Mouse (Mus musculus) monocyte, adult 5-6 weeks (primary cell): ENCODE results near the gene Plxnc1. TPM values are rescaled to one million over a fixed set of nuclear protein-coding genes. Genes with fewer than 3 reads are reported as not detected.
A peak's percentile ranks its signal among the peaks of the same experiment; 100 is the strongest.

Source experiments
- ATAC-seq: fragments of 153-309, 156-312 bp; replicated peaks from 2 replicates; pipeline ENCODE4 v1.8.0; 2017; ENCODE audit warnings: mild to moderate bottlenecking; ENCODE audit not compliant: low TSS enrichment, insufficient number of reproducible peaks, severe bottlenecking, poor library complexity, low FRiP score
- total RNA-seq: library from RNA; stranded (forward); fragments of 200-1000, 200-491, 200-594 nt; gene quantifications from 3 replicates; pipeline ENCODE4 v1.2.3, GENCODE M21; 2017

Plxnc1 gene
- 16.6 to 34.4 TPM (median 24.1 TPM) in 3 replicates for total RNA-seq

DNA sequence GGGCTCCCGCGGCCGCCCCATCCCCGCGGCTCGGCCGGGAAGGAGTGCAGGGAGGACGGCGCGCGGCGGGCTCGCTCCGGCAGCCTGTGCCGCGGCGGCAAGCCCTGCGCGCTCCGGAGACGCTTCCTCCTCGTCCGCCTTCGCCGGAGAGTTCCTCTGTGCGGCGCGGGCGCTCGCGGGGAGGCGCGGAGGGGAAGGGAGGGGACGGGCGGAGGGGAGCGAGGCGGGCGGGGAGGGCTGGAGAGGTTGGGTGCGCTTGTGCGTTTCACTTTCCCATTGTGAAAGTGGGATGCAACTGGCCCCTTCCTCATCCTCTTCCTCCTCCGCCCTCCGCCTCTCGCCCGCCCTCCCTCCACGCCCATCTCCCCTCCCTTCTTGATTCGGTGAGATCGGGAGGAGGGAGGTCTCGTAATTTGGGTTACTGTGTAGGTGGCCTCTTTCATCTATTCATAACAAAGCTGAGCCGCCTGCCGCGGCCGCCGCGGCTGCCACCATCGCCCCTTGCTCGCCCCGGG, at the start of gene Plxnc1:
Plxnc1 (minus strand) TSS at position 145 of the 515 bp plus-strand sequence.
- ATAC-seq: no peak

DNA sequence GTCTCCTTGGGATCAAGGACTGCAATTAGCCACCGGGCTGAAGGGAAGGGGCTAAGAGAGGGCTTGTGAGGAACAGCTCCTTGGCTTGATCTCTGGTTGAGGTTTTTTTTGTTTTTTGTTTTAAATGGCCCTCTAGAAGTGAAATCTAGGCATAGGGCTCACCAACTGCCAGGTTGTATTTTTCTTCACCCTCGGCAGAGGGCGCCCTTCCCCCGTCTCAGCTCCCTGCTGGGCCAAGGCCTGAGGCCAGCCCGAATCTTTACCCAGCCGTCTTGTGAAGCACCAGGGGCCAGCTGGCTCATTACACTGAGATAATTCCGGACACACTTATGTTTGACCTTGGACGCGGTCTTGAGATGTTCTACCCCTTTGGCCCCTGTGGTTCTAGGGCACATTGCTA, 47.5 kb upstream of the Plxnc1 start:
- ATAC-seq: peak; percentile 74

DNA sequence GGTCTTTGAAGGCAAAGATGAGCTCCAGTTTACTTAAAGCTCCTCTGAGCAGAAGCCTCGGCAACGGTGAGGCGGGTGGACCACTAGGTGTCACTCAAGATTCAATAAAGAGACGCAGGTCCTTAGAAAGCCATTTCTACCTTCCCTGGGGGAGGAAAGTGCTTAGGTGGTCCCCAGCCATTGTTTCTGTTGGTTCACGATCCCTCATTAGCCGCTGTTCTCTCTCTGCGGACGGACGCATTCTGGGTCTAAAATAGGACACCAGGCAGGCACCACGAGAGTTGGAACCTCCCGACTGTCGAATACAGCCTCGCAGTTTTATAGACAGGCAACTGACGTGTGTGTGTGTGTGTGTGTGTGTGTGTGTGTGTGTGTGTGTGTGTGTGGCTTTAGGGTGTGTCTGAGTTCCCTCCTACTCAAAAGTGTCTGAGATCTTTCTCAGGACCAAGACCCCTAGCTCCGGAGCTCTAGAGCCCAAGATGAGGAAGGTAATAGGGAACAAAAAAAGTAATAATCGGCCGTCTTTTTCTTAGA, 47.0 kb upstream of the Plxnc1 start:
- no peak for ATAC-seq

DNA sequence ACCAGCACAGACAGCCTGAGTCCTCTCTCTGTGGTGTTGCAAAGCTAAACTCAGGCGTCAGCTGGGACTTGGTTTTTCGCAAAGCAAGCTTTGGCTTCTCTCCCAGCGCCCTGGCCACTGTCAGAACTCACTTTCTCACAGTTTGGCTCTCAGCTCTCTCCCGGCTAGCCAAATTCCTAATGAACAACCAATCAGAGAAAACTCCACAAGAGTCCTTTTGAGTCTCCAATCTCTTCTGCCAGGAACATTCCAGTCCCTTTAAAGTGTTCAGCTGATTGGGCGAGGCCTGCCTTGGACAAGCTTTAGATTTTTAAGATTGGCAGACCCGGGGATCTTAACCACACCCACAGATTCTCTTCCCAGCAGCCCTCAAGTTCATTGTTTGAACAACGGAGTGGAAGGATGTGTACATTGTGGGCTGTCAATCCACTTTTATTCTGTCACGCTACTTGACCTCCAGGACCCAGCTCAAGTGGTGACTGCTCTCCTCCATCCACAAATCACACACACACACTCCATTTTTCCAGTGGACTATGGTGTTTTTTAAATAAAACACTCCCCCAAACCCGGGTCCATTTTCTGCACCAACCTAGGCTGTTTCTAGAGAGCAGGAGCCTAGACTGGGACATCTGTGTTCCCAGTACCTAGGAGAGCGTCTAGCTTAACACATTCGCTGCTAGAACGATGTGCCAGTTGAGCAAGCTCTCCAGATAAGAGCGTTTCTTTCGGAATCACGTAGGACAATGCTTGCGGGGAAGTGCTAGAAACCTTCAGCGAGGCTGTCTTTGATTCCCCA, 46.3 kb upstream of the Plxnc1 start:
- no peak for ATAC-seq

DNA sequence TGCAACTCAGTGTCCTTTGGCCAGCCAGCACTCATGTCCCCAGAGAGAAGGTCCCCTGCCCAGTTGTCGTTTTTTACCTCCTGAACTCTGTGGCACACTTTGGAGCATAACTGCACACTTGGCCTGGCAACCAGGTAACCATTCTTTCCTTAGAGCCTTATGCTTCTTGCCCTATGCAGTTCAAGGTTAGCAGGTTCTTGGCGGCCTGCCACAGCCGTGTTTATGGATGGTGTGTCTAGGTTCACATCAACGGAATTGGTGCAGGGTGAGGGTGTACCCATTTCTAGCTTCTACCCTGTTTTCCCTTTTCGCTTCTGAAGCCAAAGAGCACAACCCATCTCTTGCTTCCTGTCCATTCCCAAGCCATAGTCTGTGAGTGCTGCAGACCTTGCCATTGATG, 44.7 kb upstream of the Plxnc1 start:
- ATAC-seq: no peak

DNA sequence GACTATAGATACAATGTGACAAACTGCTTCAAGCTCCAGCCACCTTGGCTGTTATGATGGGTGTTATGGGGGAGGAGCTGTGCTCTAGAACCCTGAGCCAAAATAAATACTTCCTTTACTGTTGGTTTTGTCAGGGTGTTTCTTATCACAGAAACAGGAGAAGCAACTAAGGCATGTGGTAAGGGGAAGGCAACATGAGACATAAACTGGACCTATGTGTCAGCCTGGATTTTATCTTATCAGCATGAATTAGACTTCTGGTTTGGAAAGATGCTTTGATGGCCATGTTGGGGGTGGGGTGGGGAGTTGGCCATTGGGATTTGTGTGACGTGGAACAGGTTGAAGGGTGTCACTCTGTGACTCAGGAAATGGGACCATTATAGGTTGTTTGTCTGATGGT, 40.5 kb upstream of the Plxnc1 start:
- no peak for ATAC-seq

DNA sequence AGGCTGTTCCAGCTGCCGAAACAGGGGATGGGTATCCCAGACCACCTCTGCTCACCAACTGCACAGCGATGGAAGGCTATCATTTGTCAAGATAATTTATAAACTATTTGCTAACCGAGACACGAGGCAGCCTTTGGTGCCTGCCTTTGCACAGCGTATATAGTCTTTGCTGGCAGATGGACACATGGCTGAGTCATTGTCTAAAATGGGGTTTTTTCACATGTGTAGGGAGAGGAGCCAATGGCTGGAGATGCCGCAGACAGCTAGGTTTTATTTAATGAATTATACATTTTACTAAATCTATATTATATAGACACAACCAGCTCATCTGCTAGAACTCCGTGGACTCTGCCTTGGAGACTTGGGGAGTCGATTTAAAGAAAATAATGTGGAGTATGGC, 37.9 kb upstream of the Plxnc1 start:
- ATAC-seq: no peak

DNA sequence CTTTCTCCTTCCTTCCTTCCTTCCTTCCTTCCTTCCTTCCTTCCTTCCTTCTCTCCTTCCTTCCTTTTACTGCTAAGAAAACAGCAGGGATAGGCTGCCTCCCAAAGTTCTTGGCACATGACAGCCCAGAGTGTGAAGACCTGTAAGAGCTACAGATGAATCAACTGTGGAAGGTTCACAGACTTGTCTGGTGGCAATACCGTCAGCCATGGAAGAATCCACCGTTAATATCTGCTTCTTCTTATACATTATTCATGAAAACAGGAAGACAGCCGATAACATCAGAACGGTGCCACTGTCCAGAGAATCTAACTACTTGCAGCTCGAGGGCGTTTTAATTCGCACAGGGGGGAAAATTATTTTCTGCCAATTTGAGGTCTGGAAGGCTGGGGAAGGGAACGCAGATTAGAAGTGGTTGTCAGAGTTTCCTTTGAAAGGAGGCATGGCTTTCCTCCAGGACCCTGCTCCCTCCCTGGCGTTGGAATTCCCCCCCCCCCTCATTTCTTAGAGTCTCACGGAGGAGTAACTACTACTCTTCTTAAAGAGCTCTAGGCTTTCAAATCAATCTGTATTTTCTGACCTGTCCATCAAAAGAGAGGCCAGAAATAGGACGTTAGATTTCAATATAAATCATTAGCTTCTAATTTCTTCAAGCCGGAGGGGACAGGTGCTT, 37.0 kb upstream of the Plxnc1 start:
- no peak for ATAC-seq

DNA sequence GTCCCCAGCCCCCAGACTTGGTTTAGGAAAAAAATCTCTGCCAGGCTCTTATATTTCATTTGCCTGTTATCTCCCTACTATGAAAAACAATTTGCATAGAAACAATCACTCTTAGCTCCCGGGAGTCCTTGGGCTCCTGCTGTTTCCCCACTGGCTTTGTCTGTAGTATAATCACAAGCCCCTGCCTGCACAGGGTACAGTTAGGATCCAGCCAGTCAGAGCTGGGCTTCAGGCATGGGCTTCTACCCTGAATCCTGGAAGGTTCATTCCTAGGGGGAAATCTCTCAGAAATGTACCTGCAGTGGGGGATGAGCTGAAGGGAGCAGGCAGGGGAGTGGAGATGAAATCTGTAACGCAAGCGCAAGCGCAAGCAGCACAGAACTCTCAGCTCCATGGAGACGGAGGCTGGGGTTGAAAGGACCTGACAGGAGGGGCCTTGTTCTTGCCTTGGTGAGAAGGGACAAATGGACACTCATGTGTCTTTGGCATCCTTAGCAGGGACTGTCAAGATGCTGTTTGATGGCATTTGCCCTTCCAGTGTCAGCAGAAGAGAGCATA, 33.7 kb upstream of the Plxnc1 start:
- ATAC-seq: no peak

DNA sequence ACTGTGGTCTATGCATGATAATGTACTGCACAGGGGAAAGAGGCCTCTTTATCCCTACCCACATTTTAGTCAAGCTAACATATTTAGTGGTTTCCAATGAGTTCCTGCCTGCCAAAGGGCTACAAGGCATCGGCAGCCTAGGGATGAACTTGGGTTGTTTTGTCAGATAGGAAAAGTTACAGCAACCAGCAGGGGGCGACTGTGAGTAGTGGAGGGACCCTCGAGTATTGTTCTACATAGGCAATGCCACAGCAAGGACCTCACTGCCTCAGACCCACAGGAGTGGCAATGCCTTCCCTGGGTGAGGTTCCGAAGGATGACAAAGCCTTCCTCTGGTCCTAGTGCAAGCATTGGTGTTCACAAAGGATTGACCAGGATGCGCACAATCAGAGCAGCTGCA, 31.7 kb upstream of the Plxnc1 start:
- no peak; the same call in 1 of the 2 replicates for ATAC-seq

DNA sequence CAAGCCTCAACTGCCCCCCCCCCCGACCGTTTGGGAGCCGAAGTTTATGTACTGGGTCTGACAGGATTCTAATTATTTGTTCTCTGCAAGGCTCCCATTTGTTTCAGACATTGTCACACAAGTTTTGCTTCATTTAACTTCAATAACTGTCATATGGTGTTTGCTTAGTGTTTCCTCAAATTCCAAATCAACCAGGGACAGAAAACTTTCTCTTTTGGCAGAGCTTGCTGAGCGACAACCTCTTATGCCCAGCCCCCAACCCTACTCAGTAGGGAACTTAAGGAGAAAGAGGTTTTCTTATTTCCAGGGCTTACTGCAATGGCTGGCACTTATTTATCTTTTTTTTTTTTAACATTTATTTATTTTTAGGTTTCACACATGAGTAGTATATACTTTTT, 30.5 kb upstream of the Plxnc1 start:
- ATAC-seq: no peak

DNA sequence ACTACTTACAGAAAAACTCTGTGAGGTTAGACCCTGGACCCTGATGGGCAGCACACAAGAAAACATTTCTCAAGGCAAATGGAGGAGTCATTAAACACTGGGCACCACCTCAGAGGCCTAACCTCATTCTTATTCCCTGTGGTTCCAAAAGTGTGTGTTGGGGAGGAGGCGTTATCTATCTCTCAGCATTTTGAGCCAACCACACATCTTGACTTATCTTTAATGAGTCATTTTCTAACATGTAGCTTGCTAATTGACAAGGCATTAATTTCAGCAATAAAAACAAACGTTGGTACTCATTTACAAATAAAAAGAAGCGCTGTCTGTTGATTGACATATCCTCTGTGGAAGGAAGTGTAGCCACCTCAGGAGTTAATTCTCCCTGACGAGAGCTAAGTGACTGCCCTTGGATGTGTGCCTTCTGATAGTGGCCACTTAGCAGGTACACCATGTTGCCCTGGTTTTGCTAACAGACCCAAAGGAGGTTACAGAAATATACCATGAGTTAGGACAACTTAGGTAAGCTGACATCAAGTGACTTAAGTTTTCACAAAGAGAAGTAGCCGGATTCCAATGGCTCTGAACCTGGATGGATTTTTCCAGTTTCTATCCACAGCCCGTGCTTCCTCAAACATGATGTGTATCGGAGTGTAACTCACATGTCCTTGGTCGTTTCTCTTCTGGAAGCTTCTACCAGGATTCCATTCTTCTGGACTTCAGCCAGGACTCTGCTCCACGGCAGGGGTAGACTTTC, 29.9 kb upstream of the Plxnc1 start:
- no peak for ATAC-seq

DNA sequence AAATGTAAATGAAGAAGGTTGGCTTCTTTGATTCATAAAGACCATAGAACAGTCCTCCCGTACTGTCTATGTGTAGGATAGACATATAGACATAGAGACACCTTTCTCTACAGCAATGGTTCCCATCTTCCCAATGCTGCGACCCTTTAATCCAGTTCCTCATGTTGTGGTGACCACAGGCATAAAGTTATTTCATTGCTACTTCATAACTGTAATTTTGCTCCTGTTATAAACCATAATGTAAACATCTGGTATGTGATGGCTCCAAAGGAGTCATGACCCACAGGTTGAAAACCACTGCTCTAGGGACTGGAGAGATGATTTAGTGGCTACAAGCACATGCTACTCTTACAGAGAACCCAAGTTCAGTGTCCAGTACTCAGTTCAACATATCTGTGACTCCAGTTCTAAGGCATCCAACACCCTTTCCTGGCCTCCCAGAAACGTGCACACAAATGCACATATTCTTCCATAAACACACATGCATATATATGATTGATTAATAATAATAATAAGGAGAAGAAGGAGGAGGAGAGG, 27.1 kb upstream of the Plxnc1 start:
- no peak for ATAC-seq

DNA sequence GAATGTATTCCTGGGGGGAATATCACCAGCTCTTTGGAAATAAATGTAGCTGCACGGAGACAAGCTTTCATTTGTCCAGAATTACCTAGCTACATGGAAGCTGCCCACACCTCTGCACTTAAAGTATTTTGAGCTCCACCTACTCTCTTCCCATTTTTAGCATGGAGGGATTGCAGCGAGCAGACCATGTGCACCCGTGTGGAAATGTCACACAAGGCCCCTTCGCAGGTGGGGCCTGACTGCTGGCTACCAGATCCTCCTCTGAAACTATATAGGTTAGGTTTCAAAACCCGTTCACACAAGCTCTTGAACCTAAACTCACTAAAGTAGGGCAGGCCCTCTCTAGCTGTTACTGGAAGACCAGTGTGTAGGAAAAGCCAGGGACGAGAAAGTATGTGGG, 25.6 kb upstream of the Plxnc1 start:
- ATAC-seq: no peak

DNA sequence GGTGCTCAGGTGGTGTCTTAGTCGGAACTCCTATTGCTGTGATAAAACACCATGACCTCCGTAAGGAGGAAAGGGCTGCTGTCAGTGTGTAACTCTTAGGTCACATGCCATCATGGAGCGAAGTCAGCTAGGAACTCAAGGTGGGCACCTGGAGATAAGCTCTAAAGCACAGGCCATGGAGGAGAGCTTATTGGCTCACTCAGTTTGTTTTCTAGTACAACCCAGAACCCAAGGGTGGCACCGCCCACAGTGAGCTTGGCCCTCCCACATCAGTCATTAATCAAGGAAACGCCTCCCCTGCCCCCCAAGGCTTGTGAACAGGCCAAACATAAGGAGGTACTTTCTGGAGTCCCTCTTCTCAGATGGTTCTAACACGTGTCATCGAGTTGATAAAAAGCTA, 22.8 kb upstream of the Plxnc1 start:
- ATAC-seq: no peak

DNA sequence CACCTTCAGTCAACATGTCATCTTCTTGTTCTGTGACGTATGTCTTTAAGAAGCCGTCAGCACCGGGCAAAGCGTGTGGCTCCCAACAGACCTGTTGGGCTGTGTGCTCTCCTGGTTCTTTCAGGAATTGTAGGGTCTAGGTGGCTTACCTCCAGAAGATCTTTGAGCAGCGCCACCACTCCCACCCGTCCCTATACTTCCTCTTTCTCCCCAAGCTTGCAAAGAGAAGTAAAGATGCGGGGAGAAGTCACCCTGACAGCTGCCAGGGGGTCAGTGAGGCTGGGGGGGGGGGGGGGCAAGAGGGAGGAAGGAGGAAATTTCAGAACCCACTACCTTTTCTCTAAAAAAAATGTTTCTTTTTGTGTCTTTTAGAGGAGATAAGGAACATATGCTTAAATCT, 22.2 kb upstream of the Plxnc1 start:
- ATAC-seq: no peak

DNA sequence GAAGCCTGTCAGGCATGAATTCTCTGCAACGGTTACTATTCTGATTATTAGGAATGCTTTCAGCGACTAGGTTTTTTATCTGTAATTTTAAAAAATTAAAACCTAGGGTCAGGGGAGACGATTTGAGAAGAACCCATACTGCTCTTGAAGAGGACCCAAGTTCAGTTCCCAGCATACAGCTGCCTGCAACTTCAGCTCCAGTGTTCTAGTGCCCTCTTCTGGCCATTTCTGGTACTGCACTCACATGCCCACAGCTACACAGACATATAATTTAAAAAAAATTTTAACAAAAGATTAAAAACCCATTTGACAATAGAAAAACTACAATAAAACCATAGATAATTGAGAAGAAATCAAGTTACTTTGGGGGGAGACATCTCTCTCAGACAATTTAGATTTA, 20.5 kb upstream of the Plxnc1 start:
- no peak for ATAC-seq

DNA sequence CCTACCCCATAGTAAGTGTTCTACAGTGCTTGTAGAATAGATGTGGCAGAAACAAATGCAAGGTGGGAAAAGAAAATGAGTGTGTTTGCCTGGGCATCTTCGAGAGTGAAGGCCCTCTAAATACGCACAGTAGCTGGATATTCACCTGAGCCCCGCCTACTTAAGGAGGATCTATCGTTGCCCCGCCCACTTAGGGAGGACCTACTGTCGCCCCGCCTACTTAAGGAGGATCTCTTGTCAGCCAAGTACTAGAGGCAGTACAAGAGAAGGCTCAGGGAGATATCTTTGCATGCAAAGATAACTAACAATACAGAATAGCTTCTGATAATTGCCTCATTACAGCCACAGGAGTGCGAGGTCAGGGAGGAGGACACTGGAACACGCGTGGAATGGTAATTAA, 17.4 kb upstream of the Plxnc1 start:
- no peak for ATAC-seq

DNA sequence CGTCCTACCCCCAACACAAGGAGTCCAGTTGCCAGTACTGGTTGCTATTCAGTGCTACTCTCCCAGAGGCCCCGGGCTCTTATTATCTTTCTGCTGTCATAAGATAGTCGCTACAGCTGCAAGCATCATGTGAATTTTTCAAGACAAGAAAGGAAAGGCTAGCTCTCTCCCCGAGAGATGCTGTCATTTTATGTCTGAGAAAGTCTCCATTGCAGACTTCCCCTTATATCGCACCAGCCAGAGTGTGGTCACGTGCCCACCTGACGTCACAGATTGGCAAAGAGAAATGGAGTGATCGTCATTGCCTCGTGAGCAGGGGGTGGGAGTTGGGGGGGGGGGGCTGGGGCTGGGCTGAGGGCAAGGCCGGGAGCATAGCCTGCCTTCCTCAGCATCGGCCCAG, 16.6 kb upstream of the Plxnc1 start:
- no peak for ATAC-seq
